Mouse (Mus musculus) naive thymus-derived CD4-positive, alpha-beta T cell, adult 2 months (primary cell): ENCODE data around the gene Reln.

ENCODE experiments used
- DNase-seq: peaks from one replicate; pipeline ENCODE4 v3.0.0-alpha.2; 2011; ENCODE audit warnings: low read depth

Gene Reln

DNA sequence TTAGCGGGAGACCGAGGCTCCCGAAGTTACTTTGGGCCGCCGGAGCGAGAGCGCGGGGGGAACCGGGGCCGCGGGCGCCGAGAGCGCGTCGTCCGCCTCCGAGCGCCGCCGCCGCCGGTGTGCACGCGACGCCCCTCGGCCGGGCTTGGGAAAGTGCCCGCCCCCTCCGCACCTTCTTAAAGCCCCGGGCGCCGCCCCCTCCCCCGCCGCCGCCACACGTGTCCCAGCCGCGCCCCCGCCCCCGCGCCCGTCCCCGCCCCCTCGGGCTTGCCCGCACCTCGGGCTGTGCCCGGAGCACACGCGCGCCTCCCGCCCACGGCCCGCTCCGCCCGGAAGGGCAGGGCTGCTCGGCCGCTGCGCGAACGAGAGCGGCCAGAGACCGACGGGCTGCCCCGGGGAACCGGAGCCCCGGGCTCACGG lies at the start of gene Reln:
TSS of gene Reln (minus strand) at position 147 of the 420 bp plus-strand sequence.
- no peak for DNase-seq

DNA sequence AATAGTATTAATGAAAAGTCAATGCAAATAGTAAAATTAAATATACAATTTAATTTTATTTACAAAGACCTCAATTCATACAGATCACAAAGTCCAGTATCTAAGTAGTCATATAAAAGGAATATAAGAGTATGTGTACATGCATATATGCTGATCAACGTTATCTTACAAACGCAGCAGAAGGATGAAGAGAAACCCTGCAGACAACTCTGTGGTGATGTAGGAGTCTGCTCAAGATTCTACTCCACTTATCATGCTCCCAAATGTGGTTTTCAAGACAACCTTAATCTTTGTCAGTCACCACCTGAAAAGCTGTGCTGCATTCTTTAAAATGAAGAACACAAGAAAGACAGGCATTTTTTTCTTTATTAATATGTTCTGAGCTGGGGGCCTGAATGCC lies 44.0 kb upstream of the Reln start:
- DNase-seq: no peak

DNA sequence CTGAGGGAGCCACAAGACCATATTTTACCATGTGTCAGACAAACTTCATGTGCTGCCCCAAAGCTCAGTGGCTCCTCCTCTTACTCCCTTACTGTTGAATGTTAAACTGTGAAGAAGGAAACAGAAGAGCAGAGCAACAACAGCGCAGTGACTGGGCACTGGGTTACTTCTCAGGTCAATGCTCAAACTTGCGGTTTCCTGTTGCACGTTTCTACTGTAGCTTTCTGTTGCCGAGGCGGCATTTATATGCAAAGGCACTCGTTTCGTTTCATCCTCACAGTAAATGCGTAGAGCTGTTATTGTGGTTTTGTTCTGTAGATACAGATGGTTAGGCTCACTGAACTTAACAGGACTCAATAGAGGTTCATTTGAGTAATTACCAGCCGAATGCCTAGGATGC lies 16.0 kb upstream of the Reln start:
- DNase-seq: peak; percentile 53

DNA sequence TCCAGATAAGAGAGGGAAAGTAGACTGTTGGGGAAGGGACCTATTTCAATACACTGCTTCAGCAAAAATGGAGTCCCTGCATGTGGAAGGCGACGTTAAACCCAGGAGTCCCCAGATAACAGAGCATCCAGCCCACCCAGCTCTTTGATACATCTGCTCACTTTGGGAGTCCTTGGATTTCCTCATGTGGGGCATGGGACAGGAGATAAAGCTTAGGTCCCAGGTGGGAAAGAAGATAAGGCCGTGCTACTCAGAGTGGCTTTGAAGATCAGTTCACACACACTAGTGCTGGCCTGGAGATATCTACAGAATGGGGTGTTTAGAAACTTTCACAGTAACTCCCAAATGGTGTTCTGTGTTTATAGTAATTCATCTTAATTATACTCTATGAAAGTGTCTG lies 3.9 kb upstream of the Reln start:
- no peak for DNase-seq

DNA sequence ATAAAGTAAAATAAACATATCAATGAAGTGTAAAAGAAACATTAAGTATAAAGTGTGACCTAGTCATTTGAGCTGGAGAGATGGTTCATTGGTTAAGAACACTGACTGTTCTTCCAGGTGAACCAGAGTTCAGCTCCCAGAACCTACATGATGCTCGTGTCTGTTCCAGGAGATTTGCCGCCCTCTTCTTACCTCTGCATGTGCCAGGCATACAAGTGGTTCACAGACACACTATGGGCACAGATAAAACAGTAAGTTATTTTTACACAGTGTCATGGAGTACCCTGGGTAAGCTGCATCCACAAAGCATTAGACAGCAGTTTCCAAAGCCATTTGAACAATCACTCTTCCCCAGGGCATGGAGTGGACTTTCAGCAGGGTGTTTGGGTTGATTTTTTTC lies 3.2 kb upstream of the Reln start:
- no peak for DNase-seq

DNA sequence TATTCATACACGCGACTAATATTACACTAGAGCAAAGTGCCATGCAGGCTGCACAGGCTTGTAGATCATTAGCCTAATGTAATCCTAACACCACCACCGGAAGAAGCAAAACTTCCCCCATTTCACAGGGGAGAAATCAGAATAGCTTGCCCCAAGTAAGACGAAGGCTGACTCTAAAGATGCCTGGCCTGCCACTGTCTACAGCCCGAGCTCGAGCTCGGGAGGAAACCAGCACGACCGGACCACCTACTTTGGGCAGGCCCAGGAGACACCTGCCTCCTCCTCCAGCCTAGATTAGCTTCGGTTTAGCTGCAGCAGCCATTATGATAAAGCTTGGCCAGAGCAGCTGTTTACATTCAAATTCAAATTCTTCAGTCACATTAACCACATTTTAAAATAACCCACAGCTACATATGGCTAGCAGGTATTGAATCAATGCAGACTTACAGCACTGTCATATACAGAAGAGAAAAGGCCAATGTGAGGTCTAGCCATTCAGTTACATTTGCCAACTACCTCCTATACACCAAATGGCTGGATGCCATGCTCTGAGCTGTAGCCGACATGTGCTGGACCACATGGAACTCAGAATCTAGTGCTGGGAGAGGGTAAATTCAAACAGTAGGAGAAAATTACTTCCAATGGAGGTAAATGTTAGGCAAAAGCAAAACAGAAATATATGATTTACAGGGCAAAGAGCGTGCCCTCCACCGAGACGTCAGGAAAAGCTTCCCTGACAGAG lies 1.6 kb upstream of the Reln start:
- no peak for DNase-seq

DNA sequence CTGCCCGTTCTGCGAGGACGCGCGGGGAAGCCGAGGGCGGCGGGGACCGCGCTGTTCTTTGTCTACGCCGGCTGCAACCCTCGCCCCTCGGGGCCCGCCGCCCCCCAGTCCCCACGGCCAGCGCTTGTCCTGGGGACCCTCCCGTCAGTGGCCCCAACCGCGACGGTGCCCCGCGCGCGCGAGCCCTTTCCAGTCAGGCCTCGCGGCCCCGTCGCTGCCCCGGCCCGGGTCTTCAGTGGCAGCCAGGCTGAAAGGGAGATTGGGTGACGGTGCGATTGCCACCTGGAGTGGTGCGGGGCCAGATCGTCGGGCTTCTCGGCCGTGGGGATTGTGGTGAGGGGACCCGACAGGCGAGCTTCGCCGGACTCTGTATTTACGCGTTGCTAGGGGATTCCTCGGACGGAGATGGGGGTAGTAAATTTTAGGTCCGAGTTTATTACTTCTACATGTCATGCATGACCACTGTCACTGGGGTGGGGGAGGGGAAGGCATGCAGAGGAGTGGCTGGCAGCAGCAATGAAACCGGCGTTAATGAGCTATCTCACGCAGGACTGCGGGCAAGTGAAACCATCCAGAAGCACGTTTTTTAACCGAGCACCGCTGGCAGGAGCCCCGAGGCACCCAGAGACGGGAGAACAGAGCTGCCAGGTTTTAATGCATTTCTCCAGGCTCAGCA lies 612 bp upstream of the Reln start:
- no peak for DNase-seq

DNA sequence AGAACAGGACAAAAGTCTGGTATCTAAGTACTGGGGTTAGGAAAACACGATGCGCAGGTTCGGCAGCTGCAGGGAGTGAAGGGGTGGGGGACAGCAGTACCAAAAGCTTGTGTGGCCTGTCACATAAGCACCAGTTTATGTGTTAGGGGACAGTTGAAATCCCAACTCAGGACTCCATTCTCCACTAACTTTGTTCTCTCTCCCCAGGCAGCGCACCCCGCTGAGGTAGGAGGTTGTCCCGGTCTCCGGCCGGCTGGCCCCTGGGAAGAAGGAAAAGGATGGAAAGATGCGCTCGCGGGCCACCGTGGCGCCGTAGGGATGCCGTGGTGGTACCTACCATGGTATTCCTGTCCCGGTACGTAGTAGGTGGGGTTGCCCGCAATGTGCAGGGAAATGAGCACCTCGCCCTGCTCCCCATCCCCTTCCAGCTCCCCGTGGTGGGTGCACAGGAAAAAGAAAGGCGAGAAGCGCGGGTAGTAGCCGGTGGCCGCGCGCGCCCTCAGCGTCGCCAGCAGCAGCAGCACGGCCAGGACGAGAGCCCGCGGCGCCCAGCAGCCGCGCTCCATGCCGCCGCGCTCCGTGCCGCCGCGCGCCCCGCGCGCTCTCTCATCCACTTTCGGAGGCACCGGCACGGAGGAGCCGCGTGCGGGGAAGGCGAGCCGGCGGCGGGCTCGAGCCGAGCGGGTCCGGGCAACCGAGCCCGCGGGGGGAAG lies 503 bp downstream of the Reln start:
- no peak for DNase-seq

DNA sequence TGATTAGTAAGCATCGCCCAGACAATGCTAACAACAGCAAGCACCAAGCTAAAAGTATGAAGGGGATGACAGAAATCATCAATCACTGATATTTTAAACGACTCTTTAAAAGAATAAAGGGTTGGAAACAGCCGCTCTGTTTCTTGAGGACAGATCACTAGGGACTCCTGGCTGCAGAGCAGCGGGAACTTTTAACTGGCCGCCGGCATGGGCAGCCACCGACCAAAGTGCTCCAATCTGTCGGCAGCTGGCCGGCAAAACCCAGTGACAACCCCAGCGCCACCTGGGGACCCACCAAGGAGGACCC lies 1.0 kb downstream of the Reln start:
- no peak for DNase-seq

DNA sequence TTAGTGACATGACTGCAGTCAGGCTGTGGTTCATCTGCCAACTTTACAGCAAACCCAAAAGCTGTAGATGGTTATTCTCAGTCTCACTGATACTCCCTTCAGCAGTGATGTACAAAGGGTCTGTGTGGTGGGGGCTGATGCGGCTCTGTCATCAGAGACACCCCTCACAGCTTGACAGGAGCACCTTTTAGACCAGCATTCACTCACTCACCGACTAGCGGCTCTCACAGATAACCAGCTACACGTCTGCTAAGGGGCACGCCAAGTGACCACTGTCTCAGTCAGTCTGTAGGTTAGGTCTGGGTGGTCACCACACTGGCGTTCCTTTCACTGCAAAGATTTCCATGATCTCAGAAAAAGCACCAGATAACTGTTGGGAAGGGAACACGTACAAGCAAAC lies 2.0 kb downstream of the Reln start:
- DNase-seq: no peak

DNA sequence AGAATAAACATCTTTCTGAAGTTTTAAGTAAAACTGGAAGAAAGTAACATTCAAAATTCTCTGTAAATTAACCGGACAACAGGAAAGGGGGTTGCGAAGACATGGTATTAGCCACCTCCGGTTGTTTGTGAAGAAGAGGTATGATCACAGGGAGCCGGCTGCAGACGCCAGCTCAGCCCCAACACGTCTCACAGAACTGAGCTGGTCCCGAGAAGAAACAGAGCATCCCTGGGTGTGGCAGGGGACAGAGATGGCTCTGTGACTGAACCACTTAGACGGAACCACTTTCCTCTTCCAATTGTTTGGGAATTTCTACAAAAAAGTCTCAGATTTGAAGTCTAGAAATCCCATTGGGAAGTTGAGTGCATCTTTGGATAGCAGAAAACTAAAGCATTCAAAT lies 3.5 kb downstream of the Reln start:
- no peak for DNase-seq

DNA sequence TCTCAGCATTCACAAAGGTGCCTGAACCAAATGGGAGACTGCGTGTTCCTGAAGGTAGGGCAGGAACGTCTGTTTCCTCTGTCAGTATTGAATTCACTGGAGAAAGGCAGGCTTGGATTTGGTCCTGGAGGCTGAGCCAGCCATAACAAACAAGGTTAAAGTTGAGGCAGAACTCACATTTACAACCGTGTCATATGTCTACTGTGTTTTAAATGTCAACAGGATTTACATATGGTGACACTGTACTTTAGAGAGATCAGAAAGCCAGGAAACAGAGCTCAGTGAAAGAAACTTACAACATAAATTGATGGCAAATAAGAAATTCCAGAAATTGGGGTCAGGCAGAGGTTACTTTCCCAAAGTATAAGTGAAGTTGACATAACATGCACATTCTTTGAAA lies 9.1 kb downstream of the Reln start:
- DNase-seq: no peak

DNA sequence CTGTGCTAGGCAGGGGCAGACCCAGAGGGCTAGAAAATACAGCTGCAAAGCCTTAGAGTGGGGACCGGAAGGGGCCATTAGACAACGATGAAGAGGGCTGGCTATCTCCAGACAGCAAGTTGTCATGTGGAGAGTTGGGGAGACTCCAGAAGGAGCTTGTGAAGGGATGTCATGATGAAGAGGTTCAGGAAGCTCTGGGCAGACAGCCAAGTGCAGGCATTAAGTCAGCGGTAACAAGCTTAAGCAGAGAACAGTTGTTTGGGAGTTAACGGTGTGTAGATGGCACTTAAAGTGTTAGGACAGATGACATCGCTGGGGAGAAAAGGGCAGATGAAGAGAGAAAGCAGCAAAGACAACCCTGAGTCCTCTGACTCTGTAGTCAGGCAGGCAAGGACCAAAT lies 13.7 kb downstream of the Reln start:
- DNase-seq: no peak

DNA sequence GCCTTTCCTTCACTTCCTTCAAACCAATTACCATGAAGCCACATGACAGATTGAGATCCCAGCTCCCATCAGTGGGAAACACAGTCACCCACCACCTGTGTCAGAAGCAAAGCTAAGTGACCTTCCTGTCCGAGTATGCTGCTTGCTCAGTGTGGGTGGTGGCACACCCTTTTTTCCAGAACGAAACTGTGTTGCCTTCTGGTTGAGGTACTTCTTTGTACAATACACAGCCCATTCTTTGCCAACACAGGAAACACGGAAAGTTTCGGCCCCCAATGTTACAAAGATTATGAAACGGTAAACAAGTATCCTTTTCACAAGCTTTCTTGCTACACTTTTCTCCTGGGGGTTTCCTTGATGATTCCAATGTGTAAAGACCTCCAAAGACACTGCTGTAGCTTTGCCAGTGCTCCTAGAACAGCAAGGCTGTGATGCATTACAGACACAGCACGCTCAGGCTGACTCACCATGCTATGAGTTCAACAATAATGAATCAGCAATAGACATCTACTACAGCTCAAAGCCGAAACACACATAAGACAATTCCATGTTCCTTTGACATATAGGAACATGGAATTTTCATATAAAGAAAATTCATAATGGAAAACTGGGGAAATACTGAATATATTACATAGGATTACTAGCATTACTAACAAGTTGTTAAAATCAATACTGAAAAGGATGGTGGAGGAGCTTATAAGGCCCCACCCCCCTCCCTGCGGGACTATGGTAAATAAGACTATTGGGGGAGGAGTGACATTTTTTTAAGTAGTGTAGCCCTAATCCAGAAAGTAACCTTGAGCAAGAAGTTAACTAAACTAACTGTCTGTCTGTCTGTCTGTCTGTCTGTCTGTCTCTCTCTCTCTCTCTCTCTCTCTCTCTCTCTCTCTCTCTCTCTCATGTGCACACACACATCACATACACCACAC lies 15.8 kb downstream of the Reln start:
- no peak for DNase-seq

DNA sequence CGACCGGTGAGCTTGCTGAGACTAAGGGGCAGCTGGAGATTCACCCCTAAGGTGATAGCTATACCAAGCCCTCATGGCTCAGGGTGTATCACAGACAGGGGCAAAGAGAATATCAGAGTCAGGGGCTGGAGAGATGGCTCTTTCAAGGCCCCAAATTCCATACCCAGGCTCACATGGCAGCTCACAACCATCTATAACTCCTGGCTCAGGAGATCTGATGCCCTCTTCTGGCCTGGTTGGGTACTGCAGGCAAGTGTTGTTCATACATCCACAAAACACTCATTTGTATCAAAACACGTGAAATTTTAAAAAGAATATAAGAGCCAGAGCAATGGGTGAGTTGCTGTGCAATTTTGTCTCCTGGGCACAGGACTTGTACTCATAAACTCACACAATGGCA lies 17.3 kb downstream of the Reln start:
- DNase-seq: peak; percentile 14

DNA sequence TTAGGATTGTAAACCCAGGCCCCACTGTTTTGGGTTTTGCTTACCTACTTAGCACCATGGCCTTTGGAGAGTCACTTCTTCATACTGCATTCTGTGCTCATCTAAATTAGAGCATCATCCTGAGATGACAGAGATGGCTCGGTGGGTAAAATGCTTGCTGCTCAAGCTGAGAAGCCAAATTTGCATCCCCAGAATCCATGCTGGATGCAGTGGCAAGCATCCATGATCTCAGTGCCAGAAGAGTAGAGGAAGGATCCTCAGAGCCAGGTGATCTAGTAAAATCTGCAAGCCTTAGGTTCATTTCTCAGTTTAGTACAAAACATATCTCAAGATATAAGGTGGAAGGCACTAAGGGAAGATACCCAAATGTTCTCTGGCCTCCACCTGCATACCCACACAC lies 20.7 kb downstream of the Reln start:
- no peak for DNase-seq

DNA sequence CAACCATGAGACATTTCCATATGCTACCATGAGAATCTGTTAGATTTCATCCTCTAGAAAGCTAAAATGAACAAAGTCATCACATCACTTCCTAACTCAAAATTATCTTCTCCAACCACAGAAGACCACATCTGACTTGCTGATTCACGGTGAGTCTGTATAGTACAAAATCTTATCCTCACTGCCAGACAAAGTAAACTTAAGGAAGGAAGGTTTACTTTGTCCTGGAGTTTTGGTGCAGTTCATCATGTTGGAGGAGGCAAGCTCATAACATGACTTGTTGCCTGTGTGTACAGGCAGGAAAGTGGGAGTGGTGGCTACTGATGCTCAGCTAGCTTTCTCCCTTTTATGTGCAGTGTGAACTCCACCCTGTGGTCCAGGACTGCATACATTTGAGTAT lies 26.7 kb downstream of the Reln start:
- DNase-seq: no peak

DNA sequence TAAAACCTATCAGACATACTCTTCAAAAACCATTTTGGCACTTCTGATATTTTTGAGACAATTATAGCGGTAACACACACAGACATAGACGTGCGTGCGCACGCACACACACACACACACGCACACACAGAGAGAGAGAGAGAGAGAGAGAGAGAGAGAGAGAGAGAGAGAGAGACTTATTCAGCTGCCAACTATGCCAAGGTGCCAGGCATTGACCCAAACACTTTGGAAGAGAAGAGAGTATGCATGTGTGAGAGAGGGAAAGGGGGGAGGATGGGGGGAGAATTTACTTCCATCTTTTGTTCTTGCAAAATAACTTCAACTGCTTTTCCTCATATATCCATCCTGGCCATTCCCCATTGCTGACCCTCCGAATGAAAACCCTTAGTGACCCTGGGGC lies 28.0 kb downstream of the Reln start:
- no peak for DNase-seq

DNA sequence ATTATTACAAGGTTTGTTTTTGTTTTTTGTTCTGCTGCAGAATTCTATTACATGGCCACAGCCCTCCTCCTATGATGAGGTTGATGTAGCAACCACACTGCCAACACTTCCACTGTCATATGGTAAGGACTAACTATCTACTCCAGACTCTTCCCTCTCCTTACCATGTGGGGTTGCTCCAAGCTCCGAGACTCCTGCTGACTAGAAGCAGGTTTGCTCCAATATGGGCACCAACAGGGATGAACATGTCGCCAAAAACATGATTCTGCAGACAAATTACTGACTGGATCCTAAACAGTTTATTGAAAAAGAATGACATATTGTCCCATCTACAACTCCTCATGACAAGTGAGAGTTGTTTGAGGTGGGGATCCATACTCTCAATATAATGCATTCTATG lies 28.5 kb downstream of the Reln start:
- no peak for DNase-seq

DNA sequence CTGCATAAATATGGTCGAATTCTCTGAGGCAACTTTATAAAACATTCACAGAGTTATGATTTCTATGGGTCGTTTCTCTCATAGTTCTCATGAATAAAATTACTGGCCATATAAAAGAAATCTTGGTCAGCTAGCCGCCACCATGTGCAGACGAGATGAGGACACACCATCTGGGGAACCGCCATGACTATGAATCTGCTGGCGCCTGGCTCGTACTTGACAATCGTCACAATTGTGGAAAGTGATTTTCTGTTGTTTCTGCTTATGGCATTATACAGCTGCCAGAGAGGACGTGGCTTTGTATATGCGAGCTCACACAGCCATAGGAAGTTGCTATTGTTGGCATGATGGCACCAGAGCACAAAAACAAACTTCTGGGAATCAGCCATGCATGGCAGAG lies 31.5 kb downstream of the Reln start:
- DNase-seq: no peak

DNA sequence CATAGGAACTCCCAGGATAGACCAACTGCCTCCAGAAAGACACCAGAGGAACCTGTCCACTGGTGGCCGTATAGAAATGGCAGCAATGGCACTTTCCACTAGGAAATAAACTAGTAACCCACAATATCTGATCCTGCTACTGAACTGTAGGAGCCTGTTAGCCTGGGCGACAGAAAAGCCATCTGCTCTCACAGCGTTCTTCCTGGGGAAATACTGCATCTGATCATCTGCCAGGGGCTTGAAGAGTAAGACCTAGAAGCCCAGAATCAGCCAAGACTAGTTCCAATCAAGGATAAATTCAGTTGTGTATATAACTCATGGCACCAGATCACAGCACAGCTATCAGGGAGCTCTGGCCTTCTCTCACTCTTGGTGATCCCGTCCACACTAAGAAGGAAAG lies 33.5 kb downstream of the Reln start:
- no peak for DNase-seq

DNA sequence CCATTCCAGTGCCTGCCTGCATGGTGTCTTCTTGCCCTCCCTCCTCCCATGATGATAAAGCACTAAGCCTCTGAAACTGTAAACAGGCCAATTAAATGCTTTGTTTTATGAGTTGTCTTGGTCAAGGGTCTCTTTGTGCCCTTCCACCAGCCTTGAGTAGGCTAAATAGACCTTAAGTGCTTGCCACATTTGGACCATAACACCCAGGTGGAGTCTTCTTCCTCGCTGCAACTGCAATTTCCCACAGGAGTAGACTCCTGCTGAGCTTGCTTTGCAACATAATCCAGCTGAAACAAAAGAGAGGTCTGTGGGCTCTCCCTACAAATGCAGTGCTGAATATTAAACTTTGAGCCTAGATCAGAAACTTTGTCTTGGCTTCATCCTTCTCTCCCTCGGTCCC lies 35.5 kb downstream of the Reln start:
- DNase-seq: no peak

DNA sequence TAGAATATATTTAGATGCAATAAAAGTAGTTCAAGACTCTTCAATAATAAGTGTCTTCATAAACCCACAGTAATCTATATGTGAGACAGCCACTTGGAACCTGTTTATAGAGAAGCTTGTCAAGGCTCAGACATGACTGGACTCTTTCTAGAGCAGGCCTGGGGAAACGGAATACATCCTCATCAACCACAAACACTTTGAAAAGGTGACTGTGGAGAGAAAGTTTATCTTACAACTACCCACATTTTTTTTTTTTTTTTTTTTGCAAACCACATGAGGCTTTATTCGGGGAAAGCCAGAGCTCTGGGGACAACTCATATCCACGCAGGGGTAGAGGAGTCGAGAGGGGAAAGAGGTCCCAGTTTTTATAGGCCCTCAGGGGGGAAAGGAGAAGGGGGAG lies 36.6 kb downstream of the Reln start:
- DNase-seq: no peak
